Mouse (Mus musculus) heart, embryonic 10.5 days (tissue): ENCODE measurements around the gene Agpat3. TPM values are rescaled to one million over a fixed set of nuclear protein-coding genes. Genes with fewer than 3 reads are reported as not detected.

Experiments
- DNase-seq: peaks from one replicate; pipeline ENCODE4 v3.0.0-alpha.2; 2017; ENCODE audit warnings: low spot score
- H3K27ac ChIP-seq: fragments of 300-500 bp; sonication (generic); 2 replicates; pipeline ENCODE4 v1.5.1; 2016; ENCODE audit warnings: mild to moderate bottlenecking
- H3K27me3 ChIP-seq: fragments of 300-500 bp; sonication (generic); 2 replicates; pipeline ENCODE4 v1.6.1; 2016; ENCODE audit warnings: mild to moderate bottlenecking; ENCODE audit not compliant: poor library complexity, insufficient read depth, severe bottlenecking
- H3K36me3 ChIP-seq: fragments of 300-500 bp; sonication (generic); 2 replicates; pipeline ENCODE4 v1.6.1; 2016; ENCODE audit warnings: mild to moderate bottlenecking, moderate library complexity
- H3K4me1 ChIP-seq: fragments of 300-500 bp; sonication (generic); 2 replicates; pipeline ENCODE4 v1.6.1; 2016; ENCODE audit warnings: mild to moderate bottlenecking
- H3K4me3 ChIP-seq: fragments of 300-500 bp; sonication (generic); 2 replicates; pipeline ENCODE4 v1.5.1; 2016; ENCODE audit warnings: mild to moderate bottlenecking, moderate library complexity
- H3K9me3 ChIP-seq: fragments of 300-500 bp; sonication (generic); 2 replicates; pipeline ENCODE4 v1.6.1; 2016; ENCODE audit warnings: mild to moderate bottlenecking, moderate library complexity
- WGBS: fragments of 180-500 bp; shearing (Covaris S2); methylation state at CpG from one replicate; pipeline ENCODE4 v1.1.7; 2016; 5-methylcytosine and 5-hydroxymethylcytosine counted together
- polyA plus RNA-seq: library from polyadenylated mRNA; unstranded; fragments of >200 nt; fragmentation: Nextera tagmentation; extraction: Ambion mirVana; gene quantifications from 2 replicates; pipeline ENCODE4 v1.2.1, GENCODE M21; 2016

The Agpat3 gene
- polyA plus RNA-seq, 1 experiment from 2014 or later: 44.2 TPM

GRCm38 (mm10) chr10:78297576-78298484 lies 54.5 kb downstream of the Agpat3 start:
- Histone ChIP-seq H3K9me3 (no peaks in the 10 kb centered on the region), H3K27ac (peak overlapping the region; percentile 79), H3K27me3 (no peaks in the 10 kb centered on the region), H3K4me1 (peaks cover 25% of the 10 kb centered on the region), H3K36me3 (peaks cover 2% of the 10 kb centered on the region; the same call in 1 of the 2 replicates), H3K4me3 (peak overlapping the region; percentile 22; the same call in 1 of the 2 replicates)
- 52% methylated on average over 15 of the region's 15 CpGs for WGBS
- no peak for DNase-seq

GRCm38 (mm10) chr10:78296980-78297379 lies 55.3 kb downstream of the Agpat3 start:
- H3K4me1 ChIP-seq: peaks cover 25% of the 10 kb centered on the region
- H3K27ac ChIP-seq: peak overlapping the region; percentile 77
- H3K9me3 ChIP-seq: no peaks in the 10 kb centered on the region
- DNase-seq: no peak
- H3K27me3 ChIP-seq: no peaks in the 10 kb centered on the region
- WGBS: 76% methylated on average over 4 of the region's 4 CpGs
- H3K36me3 ChIP-seq: 0 out of 2 replicates have a peak, but pooled peaks cover under 1% of the 10 kb centered on the region
- no peak overlapping the region for H3K4me3 ChIP-seq

- no peaks in the 10 kb centered on the region for H3K27me3 ChIP-seq
- H3K36me3 ChIP-seq: no peaks in the 10 kb centered on the region
- DNase-seq: no peak
- peaks cover 25% of the 10 kb centered on the region for H3K4me1 ChIP-seq
- WGBS: 85% methylated on average over 5 of the region's 5 CpGs
- H3K9me3 ChIP-seq: no peaks in the 10 kb centered on the region
- H3K27ac ChIP-seq: no peak overlapping the region
- H3K4me3 ChIP-seq: no peak overlapping the region
These were observed 55.9 kb downstream of the Agpat3 start for GRCm38 (mm10) chr10:78296371-78296770.

- Histone ChIP-seq H3K27me3 (no peaks in the 10 kb centered on the region), H3K9me3 (no peaks in the 10 kb centered on the region), H3K36me3 (no peaks in the 10 kb centered on the region), H3K4me3 (no peak overlapping the region), H3K4me1 (peaks cover 25% of the 10 kb centered on the region), H3K27ac (no peak overlapping the region)
- WGBS: 88% methylated on average over 1 of the region's 1 CpGs
- DNase-seq: no peak
These were observed 58.7 kb downstream of the Agpat3 start for GRCm38 (mm10) chr10:78293576-78293975.

GRCm38 (mm10) chr10:78292381-78292780 lies 59.9 kb downstream of the Agpat3 start:
- peaks cover 8% of the 10 kb centered on the region; the same call in 1 of the 2 replicates for H3K36me3 ChIP-seq
- H3K4me3 ChIP-seq: no peak overlapping the region
- no peak for DNase-seq
- no peaks in the 10 kb centered on the region for H3K9me3 ChIP-seq
- no peak overlapping the region for H3K27ac ChIP-seq
- peaks cover 15% of the 10 kb centered on the region for H3K4me1 ChIP-seq
- 92% methylated on average over 5 of the region's 5 CpGs for WGBS
- H3K27me3 ChIP-seq: no peaks in the 10 kb centered on the region

- no peaks in the 10 kb centered on the region for H3K27me3 ChIP-seq
- peaks cover 6% of the 10 kb centered on the region; the same call in 1 of the 2 replicates for H3K4me1 ChIP-seq
- DNase-seq: no peak
- H3K4me3 ChIP-seq: no peak overlapping the region
- 76% methylated on average over 8 of the region's 8 CpGs for WGBS
- no peaks in the 10 kb centered on the region for H3K9me3 ChIP-seq
- peaks cover 22% of the 10 kb centered on the region for H3K36me3 ChIP-seq
- no peak overlapping the region for H3K27ac ChIP-seq
These were observed 61.4 kb downstream of the Agpat3 start for GRCm38 (mm10) chr10:78290730-78291535.

- no peak for DNase-seq
- H3K36me3 ChIP-seq: peaks cover 39% of the 10 kb centered on the region
- 0 out of 2 replicates have a peak, but pooled peaks cover 7% of the 10 kb centered on the region for H3K4me1 ChIP-seq
- no peak overlapping the region for H3K27ac ChIP-seq
- no peak overlapping the region for H3K4me3 ChIP-seq
- 91% methylated on average over 4 of the region's 4 CpGs for WGBS
- no peaks in the 10 kb centered on the region for H3K27me3 ChIP-seq
- no peaks in the 10 kb centered on the region for H3K9me3 ChIP-seq
These were observed 63.4 kb downstream of the Agpat3 start for GRCm38 (mm10) chr10:78288896-78289295.

GRCm38 (mm10) chr10:78288135-78288534 lies 64.2 kb downstream of the Agpat3 start:
- H3K9me3 ChIP-seq: no peaks in the 10 kb centered on the region
- DNase-seq: no peak
- H3K36me3 ChIP-seq: peaks cover 47% of the 10 kb centered on the region
- 0 out of 2 replicates have a peak, but pooled peaks cover 7% of the 10 kb centered on the region for H3K4me1 ChIP-seq
- no peaks in the 10 kb centered on the region for H3K27me3 ChIP-seq
- no peak overlapping the region for H3K27ac ChIP-seq
- WGBS: 89% methylated on average over 5 of the region's 5 CpGs
- no peak overlapping the region for H3K4me3 ChIP-seq

GRCm38 (mm10) chr10:78287465-78288132 lies 64.7 kb downstream of the Agpat3 start:
- Histone ChIP-seq H3K4me3 (no peak overlapping the region), H3K27me3 (no peaks in the 10 kb centered on the region)

GRCm38 (mm10) chr10:78285959-78286358 lies 66.3 kb downstream of the Agpat3 start:
- Histone ChIP-seq H3K27ac (no peak overlapping the region), H3K4me3 (no peak overlapping the region), H3K9me3 (no peaks in the 10 kb centered on the region), H3K27me3 (no peaks in the 10 kb centered on the region), H3K36me3 (peaks cover 67% of the 10 kb centered on the region), H3K4me1 (0 out of 2 replicates have a peak, but pooled peaks cover 7% of the 10 kb centered on the region)
- DNase-seq: no peak
- WGBS: 90% methylated on average over 4 of the region's 4 CpGs

More at GRCm38 (mm10) chr10:78287465-78288132, 64.7 kb downstream of the Agpat3 start:
- DNase-seq: no peak
- Histone ChIP-seq H3K36me3 (peaks cover 51% of the 10 kb centered on the region), H3K4me1 (0 out of 2 replicates have a peak, but pooled peaks cover 7% of the 10 kb centered on the region), H3K9me3 (no peaks in the 10 kb centered on the region), H3K27ac (no peak overlapping the region)
- 89% methylated on average over 22 of the region's 22 CpGs for WGBS

GRCm38 (mm10) chr10:78285409-78285808 lies 66.9 kb downstream of the Agpat3 start:
- DNase-seq: no peak
- Histone ChIP-seq H3K36me3 (peaks cover 72% of the 10 kb centered on the region), H3K27me3 (no peaks in the 10 kb centered on the region), H3K27ac (no peak overlapping the region), H3K4me3 (no peak overlapping the region), H3K9me3 (no peaks in the 10 kb centered on the region), H3K4me1 (0 out of 2 replicates have a peak, but pooled peaks cover 7% of the 10 kb centered on the region)
- 74% methylated on average over 6 of the region's 6 CpGs for WGBS

- Histone ChIP-seq H3K4me3 (no peak overlapping the region), H3K27me3 (no peaks in the 10 kb centered on the region), H3K27ac (no peak overlapping the region), H3K36me3 (peaks cover 78% of the 10 kb centered on the region), H3K9me3 (no peaks in the 10 kb centered on the region), H3K4me1 (0 out of 2 replicates have a peak, but pooled peaks cover 7% of the 10 kb centered on the region)
- WGBS: 87% methylated on average over 12 of the region's 12 CpGs
- DNase-seq: no peak
These were observed 67.5 kb downstream of the Agpat3 start for GRCm38 (mm10) chr10:78284812-78285211.
